Mouse (Mus musculus) liver, embryonic 14.5 days (tissue): ENCODE measurements around the gene Trdmt1. TPM values are rescaled to one million over a fixed set of nuclear protein-coding genes. Genes with fewer than 3 reads are reported as not detected.
A peak's percentile ranks its signal among the peaks of the same experiment; 100 is the strongest.

ENCODE experiments used
- ATAC-seq: fragments of 200-750 bp; cut with Nextera tagmentation; 2 replicates; pipeline ENCODE4 v1.8.0; 2017; ENCODE audit warnings: moderate number of reproducible peaks, mild to moderate bottlenecking, moderate library complexity; ENCODE audit not compliant: insufficient read depth
- DNase-seq, 3 experiments: peaks; one replicate each; pipeline ENCODE4 v3.0.0-alpha.2; 2012 to 2013; ENCODE audit warnings: low read depth in 3 of 3, low spot score in 3 of 3
- H3K27ac ChIP-seq: fragments of 300-500 bp; sonication (generic); 2 replicates; pipeline ENCODE4 v1.5.1; 2014; ENCODE audit warnings: moderate library complexity, mild to moderate bottlenecking, control low read depth, inconsistent platforms
- H3K27me3 ChIP-seq: fragments of 300-500 bp; sonication (generic); 2 replicates; pipeline ENCODE4 v1.6.1; 2014; ENCODE audit warnings: mild to moderate bottlenecking, low read length, moderate library complexity; ENCODE audit not compliant: control insufficient read depth, insufficient read depth
- H3K36me3 ChIP-seq: fragments of 300-500 bp; sonication (generic); replicated peaks from 2 replicates; pipeline ENCODE4 v1.6.1; 2014; ENCODE audit warnings: low read depth; ENCODE audit not compliant: control insufficient read depth, insufficient read depth
- H3K4me1 ChIP-seq, 2 experiments: fragments of 200-500 bp in 1 of 2; fragments of 300-500 bp in 1 of 2; sonication (generic) in 1 of 2; replicated peaks; 2 replicates each; pipeline ENCODE4 v1.6.1; 2012 to 2014; ENCODE audit warnings: antibody characterized with exemption in 1 of 2, inconsistent platforms in 1 of 2, low read length in 1 of 2; ENCODE audit not compliant: control insufficient read depth in 2 of 2, insufficient read depth in 2 of 2
- H3K4me2 ChIP-seq: fragments of 300-500 bp; sonication (generic); 2 replicates; pipeline ENCODE4 v1.6.1; 2014; ENCODE audit warnings: low read depth, mild to moderate bottlenecking, control low read depth, moderate library complexity
- H3K4me3 ChIP-seq, 2 experiments: fragments of 200-500 bp in 1 of 2; fragments of 300-500 bp in 1 of 2; sonication (generic) in 1 of 2; 2 replicates each; pipeline ENCODE4 v1.5.1; 2012 to 2014; ENCODE audit warnings: low read depth in 2 of 2, low read length in 2 of 2, mild to moderate bottlenecking in 2 of 2, control low read depth in 1 of 2, inconsistent platforms in 1 of 2, moderate library complexity in 1 of 2; ENCODE audit not compliant: insufficient read depth in 1 of 2
- H3K9ac ChIP-seq: fragments of 300-500 bp; sonication (generic); replicated peaks from 2 replicates; pipeline ENCODE4 v1.6.1; 2014; ENCODE audit warnings: mild to moderate bottlenecking, control low read depth, moderate library complexity
- H3K9me3 ChIP-seq: fragments of 300-500 bp; sonication (generic); 2 replicates; pipeline ENCODE4 v1.6.1; 2016; ENCODE audit warnings: low read length, mixed read lengths; ENCODE audit not compliant: control insufficient read depth
- CTCF ChIP-seq: IDR thresholded peaks from 2 replicates; pipeline ENCODE4 v1.5.1; 2016; ENCODE audit warnings: antibody characterized with exemption, low read depth, control low read depth
- EP300 ChIP-seq: IDR thresholded peaks from 2 replicates; pipeline ENCODE4 v1.6.1; 2016; ENCODE audit warnings: antibody characterized with exemption, low read depth
- WGBS: fragments of 180-500 bp; shearing (Covaris S2); extraction: QIAGEN DNeasy Blood & Tissue Kit; methylation state at CpG from one replicate; pipeline ENCODE4 v1.1.7; 2014; ENCODE audit not compliant: insufficient replicate concordance; 5-methylcytosine and 5-hydroxymethylcytosine counted together
- polyA plus RNA-seq, 2 experiments: library from polyadenylated mRNA; depleted of rRNA in 1 of 2; stranded (reverse) in 1 of 2; unstranded in 1 of 2; fragments of >200 nt; fragmentation: Nextera tagmentation in 1 of 2; extraction: Ambion mirVana in 1 of 2; gene quantifications; 2 replicates each; pipeline versions ENCODE4 v1.2.1 to v1.2.3; 2012 to 2014

The Trdmt1 gene
- polyA plus RNA-seq, 2 experiments: 2.8 to 5.5 TPM

GRCm38 (mm10) chr2:13558607-13559262, 14.3 kb upstream of the Trdmt1 start:
- 15% methylated on average over 5 of the region's 5 CpGs for WGBS
- no peak for DNase-seq
- no peak overlapping the region for H3K27ac ChIP-seq
- H3K9ac ChIP-seq: no peak overlapping the region
- H3K4me3 ChIP-seq: no peak overlapping the region
- no peaks in the 10 kb centered on the region for H3K36me3 ChIP-seq
- peaks cover 0 to 5% of the 10 kb centered on the region in 2 experiments; a peak in 1 of 4 replicates for H3K4me1 ChIP-seq
- peak; percentile 68 for ATAC-seq
- no peaks in the 10 kb centered on the region for H3K9me3 ChIP-seq
- H3K27me3 ChIP-seq: no peaks in the 10 kb centered on the region
- no peak for TF ChIP-seq CTCF
- no peak for TF ChIP-seq EP300
- H3K4me2 ChIP-seq: no peak overlapping the region

DNA sequence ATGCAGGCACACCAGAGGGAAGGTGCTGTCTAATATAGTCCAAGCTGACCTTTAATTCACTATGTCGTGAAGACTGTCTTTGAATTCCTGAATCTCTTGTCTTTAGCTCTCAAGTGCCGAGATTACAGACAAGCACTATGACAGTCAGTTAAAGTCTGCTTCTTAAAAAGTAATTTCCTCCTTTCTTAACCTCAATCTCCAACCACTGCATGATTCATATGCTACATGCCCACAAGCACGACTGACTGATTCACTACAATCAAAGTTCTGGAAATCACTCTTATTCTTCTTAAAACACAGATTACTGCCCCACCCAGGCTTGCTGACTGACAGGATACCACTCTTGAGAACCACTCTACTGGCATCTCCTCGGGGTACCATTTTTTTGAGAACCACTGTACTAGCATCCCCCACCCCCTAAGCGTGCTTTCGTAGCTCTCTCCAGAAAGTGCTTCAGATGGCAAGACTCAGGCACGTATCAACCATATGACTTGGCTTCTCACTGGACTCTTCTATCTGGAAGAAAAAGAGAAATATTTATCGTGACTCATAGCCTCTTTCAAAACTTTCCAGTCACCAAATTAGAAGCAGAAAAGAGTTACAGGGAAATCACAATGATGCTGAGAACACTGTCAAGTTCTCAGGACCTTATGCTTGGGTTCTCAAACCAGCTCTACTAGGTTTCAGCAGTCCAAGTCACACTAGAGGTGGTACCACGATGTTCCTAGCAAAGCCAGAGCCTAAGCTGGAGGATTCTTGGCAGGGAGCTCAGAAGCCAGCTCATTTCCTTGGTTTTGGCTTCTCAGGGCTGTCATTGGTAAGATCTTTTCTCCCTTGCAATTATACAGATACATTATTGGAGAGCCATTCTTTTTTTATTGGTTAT, 12.9 kb upstream of the Trdmt1 start:
- H3K27me3 ChIP-seq: no peaks in the 10 kb centered on the region
- H3K4me2 ChIP-seq: no peak overlapping the region
- H3K9me3 ChIP-seq: no peaks in the 10 kb centered on the region
- H3K36me3 ChIP-seq: no peaks in the 10 kb centered on the region
- H3K4me3 ChIP-seq: no peak overlapping the region
- 46% methylated on average over 9 of the region's 9 CpGs for WGBS
- no peak overlapping the region for H3K9ac ChIP-seq
- H3K4me1 ChIP-seq: peaks cover 0 to 5% of the 10 kb centered on the region in 2 experiments; a peak in 1 of 4 replicates
- no peak overlapping the region for H3K27ac ChIP-seq
- TF ChIP-seq CTCF (no peak), EP300 (no peak)
- no peak for DNase-seq
- no peak for ATAC-seq

- H3K4me2 ChIP-seq: no peak overlapping the region
- H3K9me3 ChIP-seq: no peaks in the 10 kb centered on the region
- no peaks in the 10 kb centered on the region for H3K27me3 ChIP-seq
- no peak overlapping the region for H3K9ac ChIP-seq
- DNase-seq (no peak), ATAC-seq (no peak)
- TF ChIP-seq CTCF (no peak), EP300 (no peak)
- H3K4me3 ChIP-seq: no peak overlapping the region
- H3K27ac ChIP-seq: no peak overlapping the region
- peaks cover 0 to 5% of the 10 kb centered on the region in 2 experiments; a peak in 1 of 4 replicates for H3K4me1 ChIP-seq
- H3K36me3 ChIP-seq: no peaks in the 10 kb centered on the region
Observed at GRCm38 (mm10) chr2:13556239-13556638, 11.8 kb upstream of the Trdmt1 start.

- WGBS: 49% methylated on average over 2 of the region's 2 CpGs
Observed at GRCm38 (mm10) chr2:13553966-13554365, 9.5 kb upstream of the Trdmt1 start.

GRCm38 (mm10) chr2:13548749-13549148, 4.3 kb upstream of the Trdmt1 start:
- 63% methylated on average over 3 of the region's 3 CpGs for WGBS
- Histone ChIP-seq H3K36me3 (no peaks in the 10 kb centered on the region), H3K4me1 (peaks cover 3 to 6% of the 10 kb centered on the region in 2 experiments), H3K27me3 (no peaks in the 10 kb centered on the region), H3K9me3 (no peaks in the 10 kb centered on the region), H3K4me2 (no peak overlapping the region), H3K27ac (no peak overlapping the region), H3K9ac (no peak overlapping the region), H3K4me3 (no peak overlapping the region)
- TF ChIP-seq EP300 (no peak), CTCF (no peak)
- DNase-seq: no peak
- ATAC-seq: no peak

More at GRCm38 (mm10) chr2:13553966-13554365, 9.5 kb upstream of the Trdmt1 start:
- Histone ChIP-seq H3K9me3 (no peaks in the 10 kb centered on the region), H3K4me3 (no peak overlapping the region), H3K27ac (no peak overlapping the region), H3K4me2 (no peak overlapping the region), H3K4me1 (0 out of 4 replicates have a peak, but pooled peaks cover 0 to 2% of the 10 kb centered on the region in 2 experiments), H3K27me3 (no peaks in the 10 kb centered on the region), H3K9ac (no peak overlapping the region), H3K36me3 (no peaks in the 10 kb centered on the region)
- ATAC-seq (no peak), DNase-seq (no peak)
- TF ChIP-seq CTCF: no peak
- TF ChIP-seq EP300: no peak
